Mouse (Mus musculus): Measurements from ENCODE around the gene Bbs9.
"Not testable (repeated sequence)": the region's sequence is repeated elsewhere in the genome, so short reads cannot be mapped to it uniquely, and the experiment has no call there.

Bbs9 gene

DNA sequence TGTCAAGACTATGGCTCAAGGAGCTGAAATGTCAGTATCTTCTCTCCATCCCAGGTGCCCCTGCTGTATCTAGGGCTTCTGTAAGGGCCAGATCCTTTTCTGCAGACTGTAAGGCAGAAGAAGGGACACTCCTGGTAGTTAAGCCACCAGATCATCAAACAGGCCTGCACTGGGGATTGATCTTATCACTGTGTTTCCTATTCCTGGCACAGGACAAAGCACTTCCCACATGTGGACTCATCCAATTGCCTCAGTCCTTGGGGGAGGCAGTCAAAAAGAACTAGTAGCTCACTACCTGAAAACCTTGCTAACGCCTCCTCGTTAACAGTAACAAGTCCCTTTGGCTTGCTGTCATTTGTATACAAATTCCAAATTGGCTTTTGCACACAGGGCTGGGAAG lies 336.4 kb downstream of the Bbs9 start:
- DNase-seq: no peak

DNA sequence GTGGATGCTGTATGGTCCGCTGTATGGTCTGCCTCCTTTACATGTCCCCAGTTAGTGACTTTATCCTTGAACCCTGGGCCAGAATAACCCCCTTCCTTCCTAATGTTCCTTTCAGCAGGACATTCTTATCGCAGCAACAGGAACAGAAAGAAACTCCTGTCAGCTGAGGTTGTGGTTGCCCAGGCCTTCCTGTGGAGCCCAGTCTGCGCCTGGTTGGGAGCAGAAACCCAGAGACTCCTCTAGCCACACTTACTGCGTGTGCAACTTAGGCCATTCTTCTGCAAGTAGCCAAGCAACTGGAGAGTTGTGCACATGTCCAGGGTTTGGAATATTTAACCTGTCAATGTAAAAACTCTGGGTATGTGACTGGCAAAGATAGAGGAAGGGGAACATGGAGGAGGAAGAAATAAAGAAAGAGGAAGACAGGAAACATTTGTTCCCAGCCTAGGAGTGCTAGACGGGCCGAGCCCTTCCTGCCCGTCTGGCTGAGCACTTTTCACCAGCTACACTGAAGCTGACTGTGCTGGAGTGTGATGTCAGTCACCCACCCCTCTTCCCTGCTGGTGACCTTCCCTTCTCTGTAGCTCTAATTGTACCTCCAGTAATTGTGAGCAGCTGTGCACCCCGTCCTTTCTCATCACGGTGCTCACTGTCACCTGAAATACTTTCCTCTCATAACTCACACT lies 339.0 kb downstream of the Bbs9 start:
- no peak for DNase-seq

DNA sequence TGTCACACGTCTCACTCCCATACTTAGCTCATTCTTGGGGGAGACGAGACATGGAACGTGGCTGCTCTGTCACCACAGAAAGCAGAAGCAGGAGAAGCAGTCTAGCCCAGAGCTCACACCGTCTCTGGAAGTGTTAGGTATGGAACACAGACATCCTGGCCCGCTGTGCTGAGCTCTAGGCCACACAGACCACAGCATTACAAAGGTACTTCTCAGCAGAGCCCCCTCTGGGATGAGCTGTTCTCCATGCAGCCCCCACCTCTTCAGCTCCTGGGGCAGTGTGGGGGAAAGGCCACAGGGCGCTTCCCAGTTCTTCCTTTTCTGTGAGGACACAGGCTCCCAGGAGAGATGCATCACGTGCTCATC lies 339.6 kb downstream of the Bbs9 start:
- DNase-seq: no peak

DNA sequence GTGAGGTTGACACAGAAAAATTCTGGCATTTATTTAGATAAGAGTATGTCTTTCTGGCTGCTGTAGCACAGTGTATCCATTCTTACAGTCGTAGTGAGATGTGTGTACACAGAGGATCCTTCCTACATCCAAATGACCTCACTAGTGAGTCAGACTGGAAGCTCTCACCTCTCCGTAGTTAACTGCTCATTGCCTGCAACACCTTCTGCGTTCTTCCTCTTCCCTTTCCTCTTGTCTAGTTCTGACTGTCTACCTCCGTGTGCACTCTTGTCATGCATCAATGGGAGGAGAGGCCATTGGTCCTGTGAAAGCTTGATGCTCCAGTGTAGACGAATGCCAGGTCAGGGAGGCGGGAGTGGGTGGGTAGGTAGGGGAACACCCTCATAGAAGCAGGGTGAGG lies 344.0 kb downstream of the Bbs9 start:
- no peak for DNase-seq

DNA sequence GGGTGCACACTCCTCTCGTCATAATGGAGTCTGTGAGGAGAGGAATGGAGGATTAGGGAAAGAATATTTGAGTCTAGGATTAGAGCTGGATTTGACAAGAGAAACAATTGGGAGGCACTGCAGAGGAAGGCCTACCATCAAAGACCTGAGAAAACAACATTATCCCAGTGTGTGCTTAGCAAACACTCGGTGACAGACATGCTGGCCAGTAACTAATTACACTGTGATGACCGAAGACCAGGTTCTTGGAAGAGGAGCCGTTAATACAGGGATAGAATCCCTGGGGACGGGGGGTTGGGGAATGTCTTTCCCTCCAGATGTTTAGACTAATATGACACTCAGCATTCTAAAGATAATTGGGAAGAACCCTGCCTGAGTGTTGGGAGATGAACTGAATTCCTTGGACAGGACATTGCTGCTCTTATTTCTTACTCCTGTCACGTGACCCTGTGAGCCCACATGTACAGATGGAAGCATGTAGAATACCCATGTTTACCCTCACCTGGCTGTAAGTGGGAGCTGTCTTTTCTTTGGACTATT lies 345.2 kb downstream of the Bbs9 start:
- no peak for DNase-seq

DNA sequence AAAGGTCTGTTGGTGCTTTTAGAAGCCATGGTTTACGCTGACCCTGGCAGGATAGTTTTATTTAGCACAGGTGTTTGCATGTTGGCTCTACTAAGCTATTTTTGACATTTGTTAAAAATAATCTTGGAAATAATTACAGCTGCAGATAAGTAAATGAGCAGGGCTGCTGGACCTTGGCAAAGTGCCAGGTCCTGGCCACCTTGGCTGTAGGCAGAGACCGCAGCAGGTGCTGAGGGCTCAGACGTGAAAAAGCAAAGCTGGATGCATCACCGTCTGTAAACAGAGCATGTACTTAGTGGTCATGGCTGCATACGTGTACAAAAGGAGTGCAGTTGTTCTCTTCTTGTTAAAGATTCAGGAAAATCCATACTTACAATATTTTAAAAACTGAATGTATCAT lies 347.3 kb downstream of the Bbs9 start:
- DNase-seq: no peak

DNA sequence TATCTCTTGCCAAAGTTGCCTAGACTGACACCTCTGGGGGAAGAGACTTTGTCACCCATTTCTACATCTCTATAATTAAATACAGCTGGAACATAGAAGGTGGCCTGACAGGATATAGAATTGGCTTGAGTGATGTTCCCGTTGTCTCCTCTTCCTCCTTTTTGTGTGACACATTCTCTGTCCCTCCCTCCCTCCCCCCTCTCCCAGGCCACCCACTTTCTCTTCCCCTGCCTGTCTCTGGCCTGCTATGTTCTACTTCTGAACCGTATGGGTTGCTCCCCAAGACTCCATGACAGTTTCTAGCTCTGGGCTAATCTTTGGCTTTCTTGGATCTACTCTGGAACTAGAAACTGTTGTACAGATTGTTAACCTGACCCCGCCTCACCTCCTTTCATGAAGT lies 348.3 kb downstream of the Bbs9 start:
- no peak for DNase-seq

DNA sequence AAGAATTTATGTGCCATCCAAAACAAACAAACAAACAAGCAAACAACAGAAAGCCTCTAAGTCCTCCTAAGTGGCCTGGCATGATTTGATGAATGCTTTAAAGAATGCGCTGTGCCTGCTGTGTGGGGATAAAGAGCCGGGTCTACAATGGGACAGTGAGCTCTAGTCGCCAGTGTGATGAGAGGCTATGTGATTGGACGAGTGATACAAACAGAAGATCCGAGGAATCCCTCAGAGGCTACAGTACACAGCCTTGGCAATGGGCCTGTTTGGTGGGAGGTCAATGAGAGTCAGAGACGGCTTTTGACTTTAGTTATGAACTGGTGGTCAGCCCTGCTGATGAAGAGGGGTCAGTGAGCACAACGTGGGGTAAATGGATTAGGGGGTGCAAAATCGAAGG lies 349.4 kb downstream of the Bbs9 start:
- DNase-seq: no peak

DNA sequence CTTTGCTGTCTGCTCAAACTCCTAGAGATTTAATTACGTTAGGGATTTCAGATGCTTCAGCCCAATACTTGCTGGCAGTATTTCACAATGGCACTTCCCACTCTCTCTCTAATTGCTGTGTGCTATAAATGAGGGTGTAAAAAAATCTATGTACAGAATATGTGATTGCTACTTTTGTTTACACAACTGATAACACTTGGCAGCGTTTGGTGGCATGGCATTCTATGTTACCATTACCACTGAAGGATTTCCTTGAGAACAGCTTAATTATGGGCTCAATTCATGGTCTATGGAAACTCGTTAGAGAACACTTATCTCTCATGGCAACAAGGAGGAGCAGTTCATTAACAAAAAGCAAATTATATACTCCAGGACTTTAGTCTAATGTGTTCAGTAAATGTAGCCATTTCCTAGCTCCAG lies 351.1 kb downstream of the Bbs9 start:
- no peak for DNase-seq

DNA sequence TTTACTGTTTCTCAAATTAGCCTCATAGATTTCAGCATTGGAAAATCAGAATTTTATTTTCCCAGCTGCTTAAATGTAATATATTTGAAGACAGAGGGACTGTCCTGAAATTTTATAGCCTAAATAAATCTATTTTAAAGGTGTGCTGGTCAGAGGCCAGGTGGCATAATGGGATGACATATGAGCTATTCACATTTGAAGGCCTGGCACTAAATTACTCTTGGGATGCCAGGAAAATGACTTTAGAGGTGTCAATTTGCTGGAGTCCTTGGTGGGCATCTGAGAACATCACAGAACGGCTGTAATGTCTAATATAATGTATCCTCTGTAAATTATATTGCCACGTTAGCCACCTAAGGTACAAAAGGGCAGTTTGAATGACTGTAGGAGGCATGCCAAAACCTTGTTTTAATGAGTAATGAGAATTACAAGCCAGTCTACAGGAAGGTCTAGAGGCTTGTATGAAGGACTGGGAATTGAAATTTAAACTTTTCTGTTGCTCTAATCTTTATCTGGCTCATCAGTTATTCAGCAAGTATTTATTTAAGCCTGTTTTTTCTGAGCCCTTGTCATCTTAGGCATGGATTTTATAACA lies 351.8 kb downstream of the Bbs9 start:
- DNase-seq: no peak

DNA sequence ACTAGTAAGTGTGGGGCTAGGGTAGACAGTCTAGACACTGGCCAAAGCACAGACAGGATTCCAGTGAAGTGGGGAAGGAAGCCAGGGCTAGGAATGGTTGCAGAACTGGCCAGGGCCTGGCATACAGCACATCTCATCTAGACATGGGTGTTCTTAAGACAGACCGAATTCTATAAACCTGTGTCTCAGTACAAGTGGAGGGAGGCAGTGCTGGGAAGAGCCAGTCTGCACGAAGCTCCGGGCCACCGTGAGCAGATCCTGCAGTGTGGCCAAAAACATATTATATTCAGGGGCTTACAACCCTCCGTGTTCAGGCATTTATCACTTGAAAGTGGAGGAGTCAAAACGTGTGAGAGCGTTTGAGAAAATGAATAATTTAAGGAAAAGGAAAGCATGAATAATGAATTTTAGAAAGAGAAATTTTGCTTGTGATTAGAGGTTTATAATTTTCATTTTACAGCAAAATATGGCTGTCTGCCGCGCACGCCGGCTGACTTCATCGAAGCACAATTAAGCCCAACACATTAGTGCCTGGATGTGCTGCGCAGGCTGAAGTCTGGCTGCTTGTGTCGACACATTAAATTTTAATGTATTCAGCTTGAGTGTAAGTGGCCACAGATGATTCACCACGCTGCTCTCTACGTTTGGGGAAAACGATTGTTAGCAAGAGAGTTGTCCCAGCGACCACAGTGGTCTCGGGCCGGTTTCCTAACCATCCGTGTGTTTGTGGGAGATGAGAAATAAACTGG lies 353.9 kb downstream of the Bbs9 start:
- no peak for DNase-seq

DNA sequence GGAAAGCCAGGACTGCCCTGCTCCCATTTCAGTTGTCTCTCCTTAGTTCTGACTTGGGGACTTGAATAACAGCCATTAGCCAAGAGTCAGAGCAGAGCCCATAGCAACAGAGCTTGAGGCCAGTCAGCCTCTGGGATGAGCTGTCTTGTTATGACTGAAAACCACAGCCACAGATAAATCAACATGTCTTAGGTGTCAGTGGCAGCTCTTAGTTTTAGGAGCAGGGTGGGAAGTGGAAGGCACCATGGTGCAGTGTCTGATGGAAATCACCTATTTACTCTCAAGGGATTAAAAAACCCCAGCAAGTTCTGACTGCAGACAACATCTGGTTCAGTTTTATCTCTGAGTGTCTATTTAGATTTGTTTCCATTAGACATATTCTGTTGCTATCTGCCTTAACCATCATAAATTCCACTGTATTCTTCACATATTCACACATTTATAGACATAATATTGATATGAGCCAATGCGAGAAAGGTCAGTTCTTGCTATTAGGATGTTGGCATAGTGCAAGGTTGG lies 359.5 kb downstream of the Bbs9 start:
- DNase-seq: no peak

DNA sequence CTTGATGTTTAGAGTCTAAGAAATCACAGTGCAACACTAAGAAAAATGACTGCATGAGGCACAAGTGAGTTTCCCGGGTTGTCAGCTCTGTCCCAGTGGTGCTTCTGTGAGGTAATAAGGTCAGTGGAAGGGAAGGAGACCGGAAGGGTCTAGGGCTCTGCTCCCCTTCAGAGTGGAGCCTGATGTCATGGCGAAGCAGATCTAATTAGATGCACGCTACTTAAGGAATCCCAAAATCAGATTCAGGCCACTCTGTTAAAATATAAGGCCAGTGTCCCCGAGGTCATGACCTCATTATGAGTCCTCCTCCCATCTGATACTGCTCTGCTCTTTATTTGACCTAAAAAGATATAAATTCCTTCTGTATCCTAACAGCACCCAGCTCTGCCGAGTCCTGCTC lies 361.5 kb downstream of the Bbs9 start:
- no peak for DNase-seq

DNA sequence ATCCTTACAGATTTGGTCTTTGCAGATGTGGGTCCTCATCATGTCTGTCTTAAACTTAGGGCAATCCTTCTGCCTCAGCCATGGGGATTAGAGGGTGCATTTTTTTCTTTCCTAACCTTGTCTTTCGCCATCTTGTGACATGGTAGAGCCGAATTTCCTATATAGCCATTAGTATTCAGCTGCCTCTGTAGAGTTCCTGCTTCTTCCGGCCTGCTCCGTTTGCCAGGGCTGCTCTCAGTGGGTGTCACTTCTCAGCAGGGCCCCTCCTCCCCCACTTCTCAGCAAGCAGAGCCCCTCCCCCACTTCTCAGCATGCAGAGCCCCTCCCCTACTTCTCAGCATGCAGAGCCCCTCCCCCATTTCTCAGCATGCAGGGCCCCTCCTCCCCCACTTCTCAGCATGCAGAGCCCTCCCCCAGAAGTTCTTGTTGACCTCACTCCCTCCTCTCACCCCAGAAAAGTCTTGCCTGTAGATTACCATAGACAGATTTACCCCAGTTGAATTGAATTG lies 362.2 kb downstream of the Bbs9 start:
- DNase-seq: no peak

DNA sequence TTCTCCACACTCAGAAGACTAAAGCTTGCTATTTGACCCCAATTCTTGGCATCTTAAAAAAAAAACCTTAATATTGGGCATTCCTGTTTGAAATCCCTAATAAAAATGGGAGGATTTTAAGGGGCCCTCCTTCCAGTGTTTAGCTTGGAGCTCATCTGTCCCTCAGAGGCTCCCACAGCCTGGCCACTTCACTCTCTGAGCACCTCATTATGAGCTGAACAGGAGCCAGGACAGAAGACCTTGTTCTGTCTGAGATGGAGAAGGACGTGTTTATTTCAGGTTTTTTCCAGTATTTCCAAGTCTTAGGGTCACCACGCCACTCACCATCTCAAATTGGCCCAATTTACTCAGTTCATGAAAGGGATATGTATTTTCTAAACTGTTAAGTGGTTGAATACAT lies 370.5 kb downstream of the Bbs9 start:
- no peak for DNase-seq

DNA sequence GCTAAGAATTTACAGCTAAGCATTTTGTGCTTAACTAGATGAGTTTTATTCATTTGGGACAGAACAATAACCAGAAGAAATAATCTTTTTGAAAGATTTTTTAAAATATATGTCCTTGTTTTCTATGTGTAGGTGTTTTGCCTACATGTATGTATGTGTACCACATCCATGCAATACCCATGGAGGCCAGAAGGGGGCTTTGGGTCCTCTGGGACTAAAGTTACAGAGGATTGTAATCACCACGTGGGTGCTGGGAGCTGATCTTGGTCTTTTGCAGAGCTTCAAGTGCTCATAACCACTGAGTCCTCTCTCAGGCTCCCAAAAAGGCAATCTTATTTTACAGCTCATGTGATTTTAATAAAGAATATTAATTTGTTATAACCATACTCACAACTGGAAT lies 371.3 kb downstream of the Bbs9 start:
- peak; percentile 14 for DNase-seq

DNA sequence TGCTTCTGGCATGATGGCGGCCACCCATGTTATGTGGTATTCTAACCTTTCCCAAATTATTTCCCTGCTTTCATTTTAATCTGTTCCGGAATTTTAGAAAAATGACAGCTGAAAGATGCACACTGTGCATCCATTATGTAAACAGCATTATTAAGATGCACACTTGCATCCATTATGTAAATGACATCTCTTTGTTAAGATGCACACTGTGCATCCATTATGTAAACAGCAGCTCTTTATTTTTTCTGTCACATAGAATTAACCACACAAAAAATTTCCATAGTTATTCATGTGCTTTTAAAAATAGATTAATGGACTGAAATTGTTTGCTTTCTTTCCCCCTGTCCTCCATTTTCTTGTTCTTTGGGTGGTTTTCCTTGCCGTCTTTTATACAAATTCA lies 373.3 kb downstream of the Bbs9 start:
- DNase-seq: no peak

DNA sequence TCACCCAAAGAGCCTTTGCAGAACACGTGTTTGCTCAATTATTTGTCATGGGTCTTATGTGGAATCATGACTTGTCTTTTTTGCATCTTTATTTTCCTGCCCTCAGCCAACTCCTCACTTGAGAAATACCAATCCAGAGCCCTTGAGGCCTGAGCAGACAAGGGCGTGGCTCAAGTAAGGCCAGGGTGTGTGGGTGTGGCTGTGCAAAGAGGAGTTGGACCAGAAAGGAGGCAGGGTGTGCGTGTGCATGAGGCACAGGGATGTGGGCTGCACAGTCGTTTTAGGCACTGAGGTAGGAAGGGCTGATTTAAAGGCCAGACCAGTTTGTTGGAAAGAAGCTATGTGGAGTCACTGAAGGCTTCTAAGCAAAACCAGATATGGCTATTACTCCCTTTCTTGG lies 373.7 kb downstream of the Bbs9 start:
- DNase-seq: no peak

DNA sequence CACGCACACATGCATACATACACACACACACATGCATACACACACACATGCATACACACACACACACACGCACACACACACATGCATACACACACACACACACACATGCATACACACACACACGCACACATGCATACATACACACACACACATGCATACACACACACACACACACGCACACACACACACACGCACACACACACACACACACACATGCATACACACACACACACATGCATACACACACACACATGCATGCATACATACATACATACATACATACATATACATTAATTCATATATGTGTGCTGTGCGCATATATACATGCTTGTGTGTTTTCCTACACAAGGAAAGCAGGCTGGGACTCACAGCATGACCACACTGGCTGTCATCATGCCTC lies 393.6 kb downstream of the Bbs9 start:
- not testable (repeated sequence) for DNase-seq

DNA sequence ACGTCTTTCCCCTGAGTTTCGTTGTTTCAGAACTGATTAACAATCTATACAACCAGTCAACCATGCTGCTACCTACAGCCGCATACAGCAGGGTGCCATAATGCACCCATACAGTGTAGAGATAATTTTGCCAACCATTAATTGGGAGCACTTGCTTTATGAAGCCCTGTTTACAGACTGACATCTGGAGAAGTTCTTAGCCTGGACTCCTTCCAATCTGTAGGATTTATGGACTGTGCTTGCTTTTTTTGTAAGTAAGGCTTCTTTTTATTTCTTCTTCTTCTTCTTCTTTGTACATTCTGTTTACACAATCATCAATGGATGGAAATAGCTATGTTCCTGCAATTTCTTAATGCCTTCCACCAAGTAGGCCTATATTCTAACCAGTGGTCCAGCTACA lies 395.1 kb downstream of the Bbs9 start:
- no peak for DNase-seq

DNA sequence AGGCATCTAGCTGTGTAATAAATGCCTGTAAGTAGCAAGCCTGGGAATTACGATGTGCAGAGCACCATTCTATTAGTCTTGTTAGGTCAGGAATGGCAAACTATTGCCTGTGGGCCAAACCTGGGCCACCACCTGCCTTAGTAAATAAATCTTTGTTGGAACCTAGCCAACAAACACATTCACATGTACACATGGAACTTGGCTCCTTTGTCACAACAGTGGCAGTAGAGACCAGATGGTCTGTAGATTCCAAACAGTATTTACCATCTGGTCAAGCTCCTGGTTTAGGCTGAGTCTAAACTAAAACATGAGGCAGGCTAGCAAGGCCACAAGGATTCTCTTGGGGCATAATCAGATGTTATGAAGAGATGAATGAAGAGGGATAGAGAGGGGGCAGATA lies 399.7 kb downstream of the Bbs9 start:
- no peak for DNase-seq

DNA sequence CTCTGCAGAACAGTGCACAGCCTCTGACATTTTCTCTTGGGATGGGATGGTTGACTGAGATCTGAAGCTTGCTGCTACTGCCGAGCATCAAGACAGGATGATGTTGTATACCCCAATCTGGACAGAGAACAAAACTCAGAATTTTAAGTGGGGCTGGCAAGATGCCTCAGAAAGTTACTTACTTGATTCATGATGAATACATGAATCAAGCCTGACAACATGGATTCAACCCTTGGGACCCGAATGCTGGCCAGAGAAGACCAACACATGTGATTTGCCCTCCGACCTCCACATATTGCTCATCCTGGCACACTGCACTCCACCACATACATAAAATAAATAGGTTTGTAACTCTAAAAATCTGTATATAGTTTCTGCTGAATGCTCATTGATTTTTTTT lies 403.8 kb downstream of the Bbs9 start:
- DNase-seq: no peak

DNA sequence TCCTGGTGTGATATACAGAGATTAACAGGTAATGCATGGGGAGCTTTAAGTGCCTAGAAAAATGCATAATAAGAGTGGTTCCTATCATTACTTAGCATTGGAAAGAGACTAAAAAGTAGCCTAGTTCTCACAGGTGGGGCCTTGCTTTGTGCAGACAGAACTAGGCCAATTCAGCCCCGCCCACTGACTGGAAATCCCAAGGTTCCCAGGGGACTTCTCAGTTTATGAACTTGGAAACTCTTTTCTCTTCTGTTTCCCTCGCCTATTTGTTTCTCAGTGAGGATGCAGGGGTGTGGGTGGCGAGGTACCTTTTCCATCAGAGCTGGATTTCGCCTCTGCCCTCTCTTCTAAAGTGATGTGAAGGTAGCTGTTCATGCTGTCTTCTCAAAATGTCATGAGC lies 410.8 kb downstream of the Bbs9 start:
- no peak for DNase-seq

DNA sequence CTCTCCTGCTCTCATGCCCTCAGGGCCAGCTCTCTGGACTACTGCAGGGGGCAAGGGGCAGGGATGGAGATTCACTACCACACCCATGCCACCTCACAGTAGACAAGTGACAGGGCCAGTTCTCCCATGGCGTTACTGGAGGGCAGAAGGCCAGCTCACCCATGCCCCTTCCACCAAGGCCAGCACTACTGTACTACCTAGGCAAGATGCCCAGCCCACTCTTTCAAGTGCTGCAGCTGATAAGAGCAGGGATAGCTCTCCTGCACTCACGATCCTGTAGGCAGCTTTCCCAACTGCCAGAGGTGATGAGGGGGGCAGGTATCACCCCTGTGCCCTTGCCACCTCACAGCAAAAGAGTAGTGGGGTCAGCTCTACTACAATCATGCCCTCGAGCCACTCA lies 429.9 kb downstream of the Bbs9 start:
- no peak for DNase-seq
